Mouse (Mus musculus) CH12.LX (cell line): Measurements from ENCODE around the gene Htra2. TPM values are rescaled to one million over a fixed set of nuclear protein-coding genes. Genes with fewer than 3 reads are reported as not detected.

Experiments
- DNase-seq: peaks from one replicate; pipeline ENCODE4 v3.0.0-alpha.2; 2013; ENCODE audit errors: extremely low read depth
- H3K27ac ChIP-seq: 2 replicates; pipeline ENCODE4 v1.5.1; 2012; ENCODE audit warnings: low read depth, mild to moderate bottlenecking, control low read depth, moderate library complexity; ENCODE audit not compliant: insufficient read depth
- H3K27me3 ChIP-seq: replicated peaks from 2 replicates; pipeline ENCODE3; 2012; ENCODE audit warnings: inconsistent platforms
- H3K36me3 ChIP-seq, 2 experiments: replicated peaks in 1 of 2; 2 replicates each; pipeline versions ENCODE3 to v1.6.1; 2012; ENCODE audit warnings: inconsistent platforms in 1 of 2, low read length in 1 of 2, mild to moderate bottlenecking in 1 of 2, mixed read lengths in 1 of 2, moderate library complexity in 1 of 2; ENCODE audit not compliant: control insufficient read depth in 1 of 2, insufficient read depth in 1 of 2
- H3K4me1 ChIP-seq, 2 experiments: 2 replicates each; pipeline ENCODE4 v1.6.1; 2012; ENCODE audit warnings: inconsistent platforms in 1 of 2, moderate library complexity in 1 of 2; ENCODE audit not compliant: insufficient read depth in 2 of 2, control insufficient read depth in 1 of 2
- H3K4me2 ChIP-seq: 2 replicates; pipeline ENCODE4 v1.6.1; 2012; ENCODE audit warnings: low read depth, mild to moderate bottlenecking, control low read depth; ENCODE audit not compliant: poor library complexity, insufficient read depth, severe bottlenecking
- H3K4me3 ChIP-seq, 3 experiments: fragments of 150-350 bp in 1 of 3; sonication (generic) in 1 of 3; replicated peaks in 1 of 3; 2 replicates each; pipeline versions ENCODE3 to v1.5.1; 2011 to 2012; ENCODE audit warnings: low read depth in 2 of 3, low read length in 2 of 3, mild to moderate bottlenecking in 2 of 3, moderate library complexity in 2 of 3, control low read depth in 1 of 3, improper control_type of control experiment in 1 of 3, inconsistent platforms in 1 of 3, mixed read lengths in 1 of 3; ENCODE audit not compliant: poor library complexity in 1 of 3
- H3K79me2 ChIP-seq: replicated peaks from 2 replicates; pipeline ENCODE4 v1.6.1; 2012; ENCODE audit warnings: mild to moderate bottlenecking, moderate library complexity; ENCODE audit not compliant: control insufficient read depth, poor library complexity, insufficient read depth, severe bottlenecking; ENCODE audit errors: extremely low read depth
- H3K9ac ChIP-seq: 2 replicates; pipeline ENCODE4 v1.6.1; 2012; ENCODE audit warnings: low read depth, mild to moderate bottlenecking, control low read depth, moderate library complexity; ENCODE audit not compliant: insufficient read depth
- H3K9me3 ChIP-seq: replicated peaks from 2 replicates; pipeline ENCODE3; 2012; ENCODE audit warnings: low read length, inconsistent platforms, mixed read lengths
- BHLHE40 ChIP-seq: IDR thresholded peaks from 2 replicates; pipeline ENCODE4 v1.6.1; 2011; ENCODE audit warnings: mild to moderate bottlenecking, low read depth, low read length, improper control_type of control experiment
- CHD1 ChIP-seq: IDR thresholded peaks from 2 replicates; pipeline ENCODE4 v1.6.1; 2012; ENCODE audit warnings: low read depth, low read length, improper control_type of control experiment, inconsistent platforms
- CHD2 ChIP-seq: IDR thresholded peaks from 2 replicates; pipeline ENCODE4 v1.6.1; 2011; ENCODE audit warnings: low read length, improper control_type of control experiment
- EP300 ChIP-seq: IDR thresholded peaks from 2 replicates; pipeline ENCODE4 v1.6.1; 2011; ENCODE audit warnings: low read length, improper control_type of control experiment
- ETS1 ChIP-seq: conservative IDR thresholded peaks from 2 replicates; pipeline ENCODE4 v1.6.1; 2012; ENCODE audit warnings: low read depth, mild to moderate bottlenecking, inconsistent platforms, low read length, improper control_type of control experiment, moderate library complexity
- GABPA ChIP-seq: IDR thresholded peaks from 2 replicates; pipeline ENCODE4 v1.6.1; 2012; ENCODE audit warnings: low read depth, low read length, improper control_type of control experiment, inconsistent platforms; ENCODE audit not compliant: insufficient replicate concordance
- HCFC1 ChIP-seq: IDR thresholded peaks from 2 replicates; pipeline ENCODE4 v1.6.1; 2012; ENCODE audit warnings: low read depth, mild to moderate bottlenecking, inconsistent platforms, low read length, improper control_type of control experiment
- IRF4 ChIP-seq: IDR thresholded peaks from 2 replicates; pipeline ENCODE4 v1.6.1; 2014; ENCODE audit warnings: low read depth, mild to moderate bottlenecking, inconsistent platforms, low read length, improper control_type of control experiment
- MAFK ChIP-seq: IDR thresholded peaks from 2 replicates; pipeline ENCODE4 v1.6.1; 2011; ENCODE audit warnings: low read length, improper control_type of control experiment; ENCODE audit not compliant: insufficient replicate concordance
- MAX ChIP-seq: IDR thresholded peaks from 2 replicates; pipeline ENCODE4 v1.6.1; 2011; ENCODE audit warnings: low read length, improper control_type of control experiment
- MAZ ChIP-seq: IDR thresholded peaks from 2 replicates; pipeline ENCODE4 v1.6.1; 2012; ENCODE audit warnings: low read depth, mild to moderate bottlenecking, inconsistent platforms, low read length, improper control_type of control experiment, moderate library complexity
- MEF2A ChIP-seq: IDR thresholded peaks from 2 replicates; pipeline ENCODE4 v1.6.1; 2014; ENCODE audit warnings: low read depth, mild to moderate bottlenecking, inconsistent platforms, low read length, improper control_type of control experiment, borderline replicate concordance
- NELFE ChIP-seq: IDR thresholded peaks from 2 replicates; pipeline ENCODE4 v1.6.1; 2011; ENCODE audit warnings: low read depth, low read length, improper control_type of control experiment
- PAX5 ChIP-seq: IDR thresholded peaks from 2 replicates; pipeline ENCODE4 v1.6.1; 2012; ENCODE audit warnings: low read length, inconsistent platforms, mixed read lengths
- POLR2A ChIP-seq: IDR thresholded peaks from 2 replicates; pipeline ENCODE4 v1.6.1; 2011; ENCODE audit warnings: low read depth, mild to moderate bottlenecking, improper control_type of control experiment, low read length
- POLR2AphosphoS2 ChIP-seq: IDR thresholded peaks from 2 replicates; pipeline ENCODE4 v1.6.1; 2011; ENCODE audit warnings: low read depth, low read length, improper control_type of control experiment
- RAD21 ChIP-seq: IDR thresholded peaks from 2 replicates; pipeline ENCODE4 v1.6.1; 2011; ENCODE audit warnings: low read depth, mild to moderate bottlenecking, low read length, improper control_type of control experiment, moderate library complexity
- RCOR1 ChIP-seq: conservative IDR thresholded peaks from 2 replicates; pipeline ENCODE4 v1.6.1; 2012; ENCODE audit warnings: low read depth, mild to moderate bottlenecking, inconsistent platforms, low read length, improper control_type of control experiment
- SMC3 ChIP-seq: IDR thresholded peaks from 2 replicates; pipeline ENCODE4 v1.6.1; 2011; ENCODE audit warnings: low read depth, low read length, improper control_type of control experiment
- TBP ChIP-seq: conservative IDR thresholded peaks from 2 replicates; pipeline ENCODE4 v1.6.1; 2011; ENCODE audit warnings: low read depth, low read length, improper control_type of control experiment
- TCF12 ChIP-seq: IDR thresholded peaks from 2 replicates; pipeline ENCODE4 v1.6.1; 2014; ENCODE audit warnings: low read depth, mild to moderate bottlenecking, inconsistent platforms, low read length, improper control_type of control experiment
- UBTF ChIP-seq: IDR thresholded peaks from 2 replicates; pipeline ENCODE4 v1.6.1; 2012; ENCODE audit warnings: low read depth, mild to moderate bottlenecking, inconsistent platforms, low read length, improper control_type of control experiment, moderate library complexity
- USF2 ChIP-seq: conservative IDR thresholded peaks from 2 replicates; pipeline ENCODE4 v1.6.1; 2011; ENCODE audit warnings: low read depth, low read length, improper control_type of control experiment
- ZC3H11A ChIP-seq: IDR thresholded peaks from 2 replicates; pipeline ENCODE4 v1.6.1; 2012; ENCODE audit warnings: low read depth, mild to moderate bottlenecking, inconsistent platforms, low read length, improper control_type of control experiment
- dilution Hi-C: fragments of 300-500 bp; cut with MboI; formaldehyde crosslinking; loops from 2 replicates; pipeline ENCODE4 v1.14.3; 2020; ENCODE audit warnings: low sequenced_read_pairs; ENCODE audit not compliant: extremely low pct_unique_long_range_greater_than_20kb, extremely low pct_ligation_motif_present
- in situ Hi-C: fragments of 300-500 bp; cut with MboI; formaldehyde crosslinking; loops from 3 replicates; pipeline ENCODE4 v1.14.3; 2019; ENCODE audit warnings: low sequenced_read_pairs, low pct_ligation_motif_present, low pct_unique_long_range_greater_than_20kb, mixed read lengths
- polyA plus RNA-seq: library from polyadenylated mRNA; unstranded; fragments of >175 nt; gene quantifications from 2 replicates; pipeline ENCODE4 v1.2.1, GENCODE M21; 2012; ENCODE audit warnings: low read depth; ENCODE audit not compliant: insufficient read length
- total RNA-seq, 2 experiments: library from RNA; depleted of rRNA; stranded (reverse); fragments of 300-350 nt in 1 of 2; fragments of >200 nt in 1 of 2; gene quantifications; 2 replicates each; pipeline ENCODE4 v1.2.3; 2012 to 2014

Gene Htra2
- total and polyA plus RNA-seq, 3 experiments = 113 to 185 (median 137) TPM

DNA sequence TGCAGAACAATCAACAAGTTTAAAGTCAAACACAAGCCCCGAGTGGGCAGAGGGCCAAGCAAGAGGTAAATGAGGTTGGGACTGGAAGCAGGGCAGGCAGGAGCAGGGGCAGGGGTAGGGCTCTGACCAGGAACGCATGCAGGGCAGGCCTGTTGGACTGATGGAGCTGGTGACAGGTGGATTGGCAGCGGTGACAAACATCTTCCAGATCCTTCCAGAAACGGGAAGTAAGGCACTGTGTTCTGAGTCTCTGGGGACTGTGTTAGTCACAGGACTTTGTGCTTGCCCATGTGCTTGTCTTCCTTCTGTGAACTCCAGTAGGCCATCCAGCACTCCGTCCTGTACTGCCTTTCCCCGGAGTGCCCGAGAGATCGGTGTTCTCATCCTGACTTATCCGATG, 10.3 kb downstream of the Htra2 start (continued):
- TF ChIP-seq TCF12 (0 out of 2 replicates have a peak, but pooled peaks have one; percentile 44), GABPA (no peak), MAX (peak; percentile 87), HCFC1 (no peak), IRF4 (peak; percentile 53; the same call in 1 of the 2 replicates), POLR2AphosphoS2 (no peak)

DNA sequence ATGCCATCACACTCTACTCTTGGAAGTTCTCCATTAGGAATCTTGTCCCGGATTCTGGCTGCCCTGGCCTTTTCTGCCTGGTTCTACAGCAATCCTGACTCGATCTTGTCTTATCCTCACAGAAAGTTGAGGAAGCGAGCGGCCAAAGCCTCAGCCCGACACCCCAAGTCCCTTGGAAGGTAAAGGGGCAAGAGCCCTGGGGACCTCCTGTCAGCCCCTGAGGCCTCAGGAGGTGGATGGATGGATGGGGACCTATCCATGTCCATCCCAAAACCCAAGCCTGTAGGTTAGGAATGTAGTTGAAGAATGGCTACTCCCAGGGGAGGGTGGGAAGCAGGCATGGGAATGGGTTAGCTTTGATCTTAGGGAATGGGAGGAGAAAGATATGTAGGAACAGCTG, 11.1 kb downstream of the Htra2 start:
- Histone ChIP-seq H3K4me2 (no peak overlapping the region), H3K36me3 (no peaks in the 10 kb centered on the region), H3K79me2 (no peaks in the 10 kb centered on the region), H3K27me3 (no peaks in the 10 kb centered on the region), H3K4me3 (no peak overlapping the region), H3K9ac (no peak overlapping the region)
- DNase-seq = no peak
- TF ChIP-seq NELFE = no peak
- TF ChIP-seq ETS1 = no peak
- no peak for TF ChIP-seq TCF12
- TF ChIP-seq TBP = no peak
- TF ChIP-seq CHD1 = no peak
- no peak for TF ChIP-seq UBTF
- TF ChIP-seq MAZ = no peak
- TF ChIP-seq ZC3H11A = no peak
- TF ChIP-seq CHD2 = no peak
- no peak for TF ChIP-seq USF2
- TF ChIP-seq RAD21 = no peak
- TF ChIP-seq MEF2A = no peak
- no peak for TF ChIP-seq RCOR1
- no peak for TF ChIP-seq POLR2AphosphoS2
- no peak for TF ChIP-seq BHLHE40
- no peak for TF ChIP-seq SMC3
- no peak for TF ChIP-seq PAX5
- TF ChIP-seq EP300 = no peak
- TF ChIP-seq POLR2A = no peak
- no peak for TF ChIP-seq MAFK
- TF ChIP-seq, all 38 proteins: peak for 0
- dilution Hi-C loops (no loop called here), in situ Hi-C loops (loop anchor here (5.0 kb wide), 1 partner anchor 37 kb away; no protein-coding TSS in a partner anchor)
- H3K27ac ChIP-seq = no peak overlapping the region
- H3K4me1 ChIP-seq = peaks cover 12 to 51% of the 10 kb centered on the region in 2 experiments
- peaks cover 3% of the 10 kb centered on the region for H3K9me3 ChIP-seq
